Mouse (Mus musculus) olfactory bulb, adult 2 months (tissue): ENCODE measurements at regions not wholly inside any gene's neighbourhood (a gene's known extent, or its start where the extent isn't known, plus 50 kb on each side); places are given as distances from the start of the nearest gene placed in this dataset.

Source experiments
- CTCF ChIP-seq: fragments of 200-500 bp; IDR thresholded peaks from 2 replicates; pipeline ENCODE4 v1.5.1; 2012; ENCODE audit warnings: low read depth, mild to moderate bottlenecking, low read length, moderate library complexity; ENCODE audit not compliant: insufficient read depth
- POLR2A ChIP-seq: fragments of 200-500 bp; IDR thresholded peaks from 2 replicates; pipeline ENCODE4 v1.6.1; 2012; ENCODE audit warnings: mild to moderate bottlenecking, low read depth, low read length, moderate library complexity; ENCODE audit not compliant: insufficient read depth

DNA sequence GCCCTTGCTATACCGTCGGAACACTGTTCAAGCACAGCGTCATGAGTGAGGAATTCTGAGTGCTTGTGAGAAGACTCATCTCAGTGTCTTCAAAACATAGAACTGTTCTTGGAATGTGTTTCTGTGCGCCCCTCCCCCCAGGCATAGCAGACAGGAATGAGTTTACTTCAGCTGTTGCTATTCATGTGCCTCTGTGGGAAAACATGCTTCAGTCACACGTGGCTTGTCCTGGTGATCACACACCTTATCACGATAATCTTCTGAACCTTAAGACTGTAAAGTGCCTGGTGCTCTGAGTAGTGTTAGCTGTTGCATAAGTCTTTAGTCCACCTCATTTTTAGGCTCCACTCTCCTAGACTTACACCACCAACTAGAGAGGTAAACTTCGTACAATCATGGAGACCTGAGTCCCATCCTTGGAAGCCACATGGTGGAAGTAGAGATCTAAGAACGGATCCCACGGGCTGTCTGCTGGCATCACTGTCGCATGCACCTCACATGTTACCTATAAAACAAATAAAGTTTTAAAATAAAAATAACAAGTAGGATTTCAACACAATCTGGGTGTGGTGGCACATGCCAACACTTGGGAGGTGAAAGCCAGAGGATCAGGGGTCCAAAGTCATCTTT, 1143.8 kb downstream of the 4930447A16Rik start:
- TF ChIP-seq CTCF (no peak), POLR2A (no peak)
